Mouse (Mus musculus) R1 (cell line): ENCODE measurements at regions not wholly inside any gene's neighbourhood (a gene's known extent, or its start where the extent isn't known, plus 50 kb on each side); places are given as distances from the start of the nearest gene placed in this dataset.
A peak's percentile ranks its signal among the peaks of the same experiment; 100 is the strongest.
"Not testable (repeated sequence)": the region's sequence is repeated elsewhere in the genome, so short reads cannot be mapped to it uniquely, and the experiment has no call there.

Experiments used
- DNase-seq: peaks from one replicate; pipeline ENCODE4 v3.0.0-alpha.2; 2018; ENCODE audit warnings: low read depth, low spot score

DNA sequence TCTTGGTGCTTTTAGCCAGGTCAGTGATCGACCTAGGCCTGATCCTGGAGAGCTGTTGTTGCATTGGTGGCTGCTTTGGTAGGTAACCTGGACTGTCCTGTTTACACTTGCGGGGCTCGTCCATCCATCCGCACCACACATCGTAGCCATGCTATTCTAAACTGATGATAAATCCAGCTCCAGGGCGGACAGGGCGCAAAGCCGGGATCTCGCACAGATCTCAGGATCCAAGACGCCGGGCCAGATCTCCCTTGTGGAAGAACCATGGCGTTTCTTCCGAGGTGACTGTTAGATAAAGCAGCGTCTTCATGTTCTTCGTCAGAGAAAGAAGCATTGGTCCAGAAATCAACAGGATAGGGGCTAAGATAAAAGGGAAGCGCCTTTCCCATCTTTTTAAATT, 115.6 kb downstream of the Sec16b start:
- DNase-seq, result not testable (repeated sequence)

DNA sequence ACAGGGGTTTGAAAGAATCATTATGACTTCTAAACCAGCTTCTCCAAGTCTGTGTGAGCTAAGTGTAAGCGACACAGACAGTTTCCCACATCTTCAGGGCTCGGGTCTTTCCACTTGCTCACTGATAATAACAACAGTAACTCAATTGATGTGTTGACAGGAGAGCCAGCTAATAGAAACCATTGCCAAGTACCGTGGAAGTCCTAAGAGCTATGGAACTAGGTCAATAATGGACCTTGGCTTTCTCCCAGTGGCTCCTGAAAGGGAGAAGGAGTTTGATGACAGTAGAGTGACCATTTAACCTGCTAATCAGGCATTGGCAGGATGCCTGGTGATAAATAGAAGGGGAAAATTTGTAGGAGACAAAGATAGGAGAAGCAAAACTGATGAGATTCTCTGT, 126.1 kb downstream of the Sec16b start:
- no peak for DNase-seq

DNA sequence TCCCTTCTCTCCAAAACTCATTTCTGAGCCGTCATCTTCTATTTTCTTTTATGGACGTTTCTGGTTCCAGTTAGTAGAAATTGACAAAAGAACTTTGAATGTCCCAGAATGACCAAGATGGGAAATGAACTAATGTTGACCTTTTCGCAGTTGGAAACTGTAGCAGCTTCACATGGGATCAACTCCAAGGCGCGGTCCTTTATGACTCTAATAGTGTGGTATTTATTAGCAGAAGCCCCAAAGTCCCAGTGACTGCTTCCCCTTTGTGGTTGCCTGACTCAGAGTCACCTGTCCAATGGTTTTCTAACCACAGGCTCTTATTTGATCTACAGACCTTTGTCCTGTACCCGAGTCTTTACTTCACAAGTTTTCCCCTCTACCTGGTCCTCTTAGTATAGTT, 126.9 kb downstream of the Sec16b start:
- no peak for DNase-seq

DNA sequence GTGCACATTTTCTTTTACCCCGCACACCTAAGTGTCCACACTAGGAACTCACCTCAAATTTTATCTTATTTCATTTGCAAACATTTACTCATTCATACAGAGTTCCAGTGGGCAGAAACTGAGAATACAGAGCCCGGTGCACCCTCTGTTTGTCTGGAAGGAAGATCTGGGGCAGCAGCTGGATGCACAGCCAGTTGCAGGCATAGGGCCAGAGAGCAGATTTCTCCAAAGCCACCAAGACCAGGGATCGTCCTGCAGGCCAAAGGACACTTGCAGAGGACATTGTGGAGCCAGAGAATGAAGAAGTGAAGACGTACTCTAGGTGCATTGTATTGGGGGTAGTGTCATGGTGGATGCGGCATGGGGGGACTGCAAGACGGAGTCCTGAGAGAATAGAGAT, 129.2 kb downstream of the Sec16b start:
- DNase-seq, result no peak

DNA sequence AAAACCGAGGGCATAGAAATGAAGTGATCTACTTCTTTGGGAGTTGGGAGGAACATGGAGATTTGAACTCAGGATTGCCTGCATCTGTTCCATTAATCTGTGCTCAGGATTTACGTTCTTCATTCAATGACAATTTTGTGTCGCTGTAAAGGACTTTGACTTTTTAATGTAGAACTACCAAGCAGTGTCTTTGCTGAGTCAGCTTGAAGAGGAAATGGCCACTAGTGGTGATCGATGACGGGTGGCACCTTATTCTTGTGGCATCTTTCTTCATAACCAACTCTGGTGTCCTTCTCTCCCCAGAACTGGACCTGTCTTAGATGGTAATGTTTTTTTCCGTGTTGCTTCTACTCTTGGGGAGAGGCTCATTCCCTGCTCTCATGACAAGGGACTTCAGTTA, 137.0 kb downstream of the Sec16b start:
- DNase-seq, result no peak

DNA sequence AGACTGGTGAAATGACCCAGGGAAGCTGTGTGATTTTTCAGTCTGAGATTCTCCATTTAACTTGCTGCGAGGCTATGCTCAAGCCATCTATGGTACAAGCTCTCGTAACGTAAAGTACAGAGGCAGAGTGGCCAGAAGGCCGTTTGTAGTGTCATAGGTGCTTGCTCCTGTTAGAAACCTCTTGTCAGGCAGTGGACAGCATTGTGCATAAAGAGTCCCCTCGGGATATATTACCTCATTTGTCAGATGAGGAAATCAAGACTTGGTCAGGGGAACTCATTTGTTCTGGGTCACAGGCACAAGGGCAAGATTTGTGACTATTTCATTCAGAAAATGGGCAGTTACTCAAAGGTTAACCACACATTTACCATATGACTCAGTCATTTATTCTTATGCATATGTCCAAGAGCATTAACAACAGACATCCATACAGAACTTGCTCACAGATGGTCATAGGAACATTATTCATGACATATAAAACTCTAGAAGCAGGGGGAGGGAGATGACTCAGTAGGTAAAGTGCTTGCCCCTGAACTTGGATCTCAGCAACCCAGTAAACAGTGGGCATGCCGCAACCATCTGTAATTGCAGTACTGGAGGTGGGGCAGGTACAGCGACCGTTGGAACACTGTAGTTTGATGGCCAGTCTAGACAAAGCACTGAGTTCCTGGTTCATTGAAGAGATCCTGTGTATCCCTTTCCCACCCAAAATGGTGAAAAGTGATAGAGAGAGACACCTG, 139.3 kb downstream of the Sec16b start:
- no peak for DNase-seq

DNA sequence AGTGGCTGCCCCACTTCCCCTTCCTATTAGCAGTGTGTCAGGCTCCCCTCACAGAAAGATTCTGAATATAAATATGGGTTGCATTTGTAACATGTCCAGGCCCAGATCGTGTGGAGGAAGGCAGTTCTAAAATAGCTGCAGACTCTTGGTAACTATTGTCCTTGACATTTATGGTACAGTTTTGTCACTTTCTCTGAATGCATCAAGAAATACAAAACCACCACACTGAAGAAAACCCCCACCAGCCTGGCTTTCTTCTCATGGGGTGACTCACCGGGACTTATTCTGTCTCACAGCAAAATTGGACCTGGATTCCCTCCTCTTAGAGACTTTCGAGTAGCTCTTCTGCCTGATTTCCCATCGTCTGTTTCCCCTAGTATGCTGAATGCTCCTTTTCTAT, 148.9 kb downstream of the Sec16b start:
- no peak for DNase-seq

DNA sequence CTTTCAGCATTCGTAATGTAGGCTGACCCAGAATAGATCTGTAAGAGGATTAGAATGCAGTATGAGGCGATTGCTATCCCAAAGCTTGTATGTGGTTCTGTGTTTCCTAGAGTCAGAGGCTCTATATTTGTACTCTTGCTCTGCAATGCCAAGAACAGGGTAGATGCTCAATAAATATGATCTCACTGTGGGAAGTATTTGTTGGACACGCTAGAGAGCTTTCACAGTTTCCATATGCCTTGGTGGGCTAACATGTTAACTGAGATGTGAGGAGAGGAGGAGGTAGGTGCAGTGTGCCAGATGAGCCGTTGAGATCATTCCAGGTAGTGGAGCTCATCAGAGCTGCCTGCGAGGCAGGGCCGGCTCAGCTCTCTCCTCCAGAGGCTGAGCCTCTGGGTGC, 163.1 kb downstream of the Sec16b start:
- DNase-seq, result no peak

DNA sequence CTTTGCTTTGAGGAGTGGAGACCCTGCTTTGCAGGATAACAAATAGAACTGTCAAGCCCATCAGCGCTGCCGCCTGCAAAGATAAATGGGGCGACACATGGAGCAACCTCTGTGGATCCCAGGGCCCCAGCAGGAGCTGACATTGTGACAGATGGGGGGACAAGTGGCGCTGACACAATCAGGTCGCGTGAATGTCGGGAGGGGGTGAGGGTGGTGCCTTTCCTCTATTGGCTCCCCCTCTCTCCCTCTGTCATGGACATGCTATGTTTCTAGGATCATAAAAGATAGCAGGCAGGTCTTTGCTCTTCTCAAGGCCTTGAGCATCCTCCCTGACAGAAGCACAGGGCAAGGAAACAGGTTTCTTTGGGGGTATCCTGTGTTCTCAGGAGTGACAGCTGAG, 177.8 kb downstream of the Sec16b start:
- no peak for DNase-seq

DNA sequence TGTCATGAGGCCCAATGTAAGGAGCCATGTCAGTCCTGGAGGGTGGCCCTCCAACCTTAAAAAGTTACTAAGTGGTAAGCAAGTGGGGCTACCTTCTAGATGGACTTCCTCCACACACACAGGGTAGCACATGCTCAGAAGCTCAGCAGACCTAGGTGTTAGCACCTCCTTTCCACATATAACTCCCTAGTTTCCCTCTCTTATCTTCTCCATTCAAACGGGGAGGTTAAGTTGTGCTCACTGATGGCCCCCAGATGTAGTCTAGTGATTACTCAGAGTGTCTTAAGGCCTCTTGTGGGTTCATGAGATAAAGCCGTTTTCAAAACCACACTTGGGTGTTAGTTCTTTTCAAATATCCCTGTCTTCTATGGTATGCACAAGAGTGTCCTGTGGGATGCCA, 188.7 kb downstream of the Sec16b start:
- DNase-seq, result no peak

DNA sequence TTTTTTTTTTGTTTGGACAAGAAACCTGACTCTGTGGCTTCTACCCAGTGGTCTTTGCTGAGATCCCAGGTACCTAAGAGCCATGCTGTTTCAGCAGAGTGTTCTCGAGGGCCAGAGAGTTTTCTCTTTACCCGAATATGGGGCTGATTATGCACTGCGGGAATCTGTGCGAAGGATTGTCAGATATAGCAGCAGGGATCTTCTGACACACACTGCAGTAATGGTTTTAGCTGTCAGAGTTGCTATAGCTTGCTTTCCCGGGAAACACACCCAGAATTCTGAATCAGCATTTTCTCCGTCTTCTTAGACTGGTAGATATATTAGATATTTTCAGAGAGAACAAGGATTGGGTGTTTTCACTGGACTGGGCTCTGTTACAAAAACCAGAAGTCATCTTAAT, 197.1 kb downstream of the Sec16b start:
- DNase-seq, result no peak

DNA sequence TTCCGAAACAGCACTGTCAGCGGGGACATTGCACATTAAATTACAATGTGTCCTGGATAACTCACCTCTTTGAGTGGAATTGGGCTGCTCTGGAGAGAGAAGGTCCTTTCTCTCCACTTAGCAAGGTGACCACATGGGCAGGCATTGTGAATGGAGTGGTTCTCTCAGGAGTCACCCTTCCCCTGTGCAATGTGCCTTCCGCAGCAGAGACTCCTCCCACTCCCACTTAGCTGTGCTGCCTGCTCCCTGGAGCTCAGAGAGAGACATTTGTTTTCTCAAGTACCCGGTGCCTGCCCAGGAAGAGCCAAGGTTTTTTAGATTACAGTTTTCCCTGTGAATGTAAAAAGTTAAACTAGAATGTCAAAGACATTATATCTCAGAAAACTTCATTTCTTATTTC, 198.8 kb downstream of the Sec16b start:
- no peak for DNase-seq

DNA sequence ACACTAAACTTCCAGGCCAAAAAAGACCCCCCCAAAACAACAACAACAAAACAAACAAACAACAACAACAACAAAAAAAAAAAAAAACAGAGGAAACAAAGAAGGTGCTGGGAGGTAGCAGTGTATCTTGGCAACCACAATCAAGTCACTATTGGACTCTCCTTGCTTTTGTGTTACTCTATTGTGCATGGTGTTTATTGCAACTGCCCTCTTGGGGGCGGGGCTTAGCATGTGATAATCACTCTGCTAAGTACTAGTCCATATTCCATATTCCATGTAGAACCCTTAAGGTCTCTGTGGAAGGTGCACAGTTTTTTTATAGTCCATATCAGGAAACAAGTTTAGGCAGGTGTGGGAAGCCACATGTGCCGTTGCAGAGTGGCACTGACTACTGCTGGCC, 200.7 kb downstream of the Sec16b start:
- no peak for DNase-seq

DNA sequence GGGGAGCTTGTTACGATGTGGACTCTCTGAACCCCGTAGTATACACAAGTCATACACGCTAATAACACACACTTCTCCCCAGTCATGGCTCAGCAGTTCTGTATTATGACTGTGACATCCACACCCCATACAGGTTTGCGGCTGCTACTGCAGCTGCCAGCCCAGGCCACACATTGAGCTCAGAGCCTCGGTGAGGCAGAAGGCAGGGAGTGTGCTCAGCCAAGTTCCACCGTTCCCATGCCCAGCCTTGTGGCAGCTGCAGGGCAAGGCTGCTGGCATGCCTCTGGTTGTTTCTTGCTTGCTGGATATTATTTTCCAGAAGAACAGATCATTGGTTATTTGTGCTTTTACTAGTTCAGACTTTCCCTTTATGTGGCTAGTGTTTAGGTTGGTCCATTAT, 202.6 kb downstream of the Sec16b start:
- DNase-seq, result no peak

DNA sequence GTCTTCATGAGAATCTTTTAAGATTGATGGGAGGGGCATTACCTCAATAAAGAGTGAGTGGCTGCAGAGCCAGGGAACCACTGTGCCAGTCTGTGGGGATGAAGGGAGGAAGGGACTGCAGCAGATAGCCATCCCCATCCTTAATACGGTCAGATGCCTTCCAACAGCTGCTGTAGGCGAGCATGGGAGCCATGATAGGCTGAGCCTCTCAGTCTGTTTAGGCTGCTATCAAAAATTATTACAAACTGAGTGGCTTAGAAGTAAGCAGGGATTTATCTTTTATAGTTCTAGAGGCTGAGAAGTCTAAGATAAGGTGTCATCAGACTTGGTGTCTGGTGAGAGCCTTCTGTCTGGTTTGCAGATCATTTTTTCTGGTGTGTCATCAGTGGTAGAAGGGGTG, 204.3 kb downstream of the Sec16b start:
- no peak for DNase-seq

DNA sequence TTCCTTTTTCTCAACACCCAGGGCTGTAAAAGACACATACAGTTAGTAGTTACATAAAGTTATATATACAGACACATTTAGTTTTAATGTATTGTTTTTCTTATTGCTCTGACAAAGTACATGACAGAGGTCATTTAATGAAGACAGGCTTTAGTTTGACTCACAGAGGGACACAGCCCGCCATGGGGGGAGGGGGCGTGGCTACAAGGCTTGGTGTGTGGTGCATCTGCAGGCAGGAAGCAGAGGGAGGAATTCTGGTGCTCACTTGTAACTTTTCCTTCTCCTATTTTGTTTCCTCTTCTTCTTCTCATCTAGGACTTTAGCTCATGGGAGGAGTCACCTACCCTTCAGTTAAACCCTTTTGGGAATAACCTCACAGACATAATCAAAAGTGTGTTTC, 206.0 kb downstream of the Sec16b start:
- no peak for DNase-seq

DNA sequence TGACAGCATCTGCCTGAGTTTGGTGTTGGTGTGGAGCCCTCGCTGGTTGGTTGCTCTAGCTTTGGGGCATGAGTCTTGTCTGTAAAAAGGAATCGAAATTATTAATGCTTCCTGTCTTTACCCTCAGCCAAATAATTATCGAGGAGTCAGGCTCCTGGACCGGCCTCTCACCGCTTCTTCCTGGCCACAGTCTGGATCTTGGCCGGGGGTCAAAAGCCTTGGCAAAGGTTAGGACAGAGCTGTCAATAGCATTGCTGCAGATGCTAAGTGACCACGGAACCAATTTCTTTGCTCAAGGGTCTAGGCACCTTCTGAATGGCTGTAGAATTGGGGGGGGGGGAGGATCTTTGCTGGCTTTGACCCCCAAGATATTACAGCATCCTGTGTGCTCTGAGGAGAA, 207.3 kb downstream of the Sec16b start:
- DNase-seq, result no peak

DNA sequence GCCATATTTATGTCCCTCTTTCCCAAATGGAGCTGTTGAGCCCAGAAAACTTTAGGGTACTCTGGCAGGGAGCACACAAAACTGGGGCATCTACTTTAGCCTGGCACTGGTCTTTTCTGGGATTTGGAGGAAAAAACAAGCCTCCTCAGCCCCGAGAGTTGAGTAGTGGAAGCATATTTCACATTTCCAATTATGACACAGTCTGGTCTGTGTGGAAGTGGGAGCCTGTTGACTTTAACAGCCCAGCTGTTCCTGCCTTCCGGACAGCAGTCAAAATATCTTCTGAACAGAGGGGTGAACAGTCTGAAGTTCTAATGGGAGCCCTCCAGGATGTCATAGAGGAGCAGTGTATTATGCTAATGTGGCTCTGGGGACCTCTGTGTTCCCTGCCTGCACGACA, 209.1 kb downstream of the Sec16b start:
- no peak for DNase-seq

DNA sequence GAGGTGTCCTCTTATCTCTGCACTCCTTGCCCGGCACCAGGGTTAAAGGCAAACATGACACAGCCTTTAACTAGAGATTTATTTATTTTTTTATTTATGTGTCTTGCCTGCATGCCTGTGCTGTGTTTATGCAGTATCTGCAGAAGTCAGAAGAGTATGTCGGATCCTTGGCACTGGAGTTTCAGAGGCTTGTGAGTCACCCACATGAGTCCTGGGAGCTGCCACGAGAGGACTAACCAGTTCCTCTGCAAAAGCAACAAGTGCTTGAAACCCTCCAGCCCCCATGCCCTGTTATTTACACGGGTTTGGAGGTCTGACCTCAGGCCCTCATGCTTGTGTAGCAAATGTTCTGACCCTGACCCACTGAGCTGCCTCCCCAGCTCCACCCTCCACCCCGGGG, 210.6 kb downstream of the Sec16b start:
- no peak for DNase-seq

DNA sequence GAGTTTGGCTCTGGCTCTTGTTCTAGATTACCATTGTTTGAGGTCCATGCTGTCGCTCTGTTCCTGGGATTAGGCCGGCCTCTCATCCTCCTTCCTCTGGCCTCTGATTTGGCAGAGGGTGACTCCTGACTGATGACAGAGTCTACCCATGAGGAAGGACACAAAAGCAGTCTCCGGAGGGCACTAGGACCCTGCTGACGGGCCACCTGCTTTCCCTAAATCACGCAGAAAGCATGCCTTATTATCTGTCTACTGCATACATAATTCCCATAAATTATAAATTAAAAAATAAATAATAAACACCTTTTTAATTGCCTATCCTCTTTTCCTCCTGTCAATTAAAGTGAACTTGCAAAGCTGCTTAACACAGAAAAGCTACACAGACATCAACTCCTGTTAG, 215.4 kb downstream of the Sec16b start:
- no peak for DNase-seq

DNA sequence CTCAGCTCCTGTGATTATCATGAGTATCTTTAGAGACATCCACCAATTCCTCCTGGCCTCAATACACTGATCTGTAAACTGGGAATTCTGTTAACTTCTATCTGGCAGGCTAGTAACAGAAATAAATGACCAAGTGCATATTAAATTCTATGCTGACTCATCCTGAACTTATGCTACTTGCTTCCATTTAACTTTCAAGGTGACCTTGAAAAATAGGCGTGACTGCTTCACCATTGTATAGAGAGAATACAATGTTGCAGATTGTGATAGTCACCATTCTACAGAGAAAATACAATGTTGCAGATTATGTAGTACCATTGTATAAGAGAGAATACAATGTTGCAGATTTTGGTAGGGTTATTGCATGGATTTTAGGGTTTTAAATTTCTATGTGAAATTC, 224.6 kb downstream of the Sec16b start:
- peak; percentile 39 for DNase-seq

DNA sequence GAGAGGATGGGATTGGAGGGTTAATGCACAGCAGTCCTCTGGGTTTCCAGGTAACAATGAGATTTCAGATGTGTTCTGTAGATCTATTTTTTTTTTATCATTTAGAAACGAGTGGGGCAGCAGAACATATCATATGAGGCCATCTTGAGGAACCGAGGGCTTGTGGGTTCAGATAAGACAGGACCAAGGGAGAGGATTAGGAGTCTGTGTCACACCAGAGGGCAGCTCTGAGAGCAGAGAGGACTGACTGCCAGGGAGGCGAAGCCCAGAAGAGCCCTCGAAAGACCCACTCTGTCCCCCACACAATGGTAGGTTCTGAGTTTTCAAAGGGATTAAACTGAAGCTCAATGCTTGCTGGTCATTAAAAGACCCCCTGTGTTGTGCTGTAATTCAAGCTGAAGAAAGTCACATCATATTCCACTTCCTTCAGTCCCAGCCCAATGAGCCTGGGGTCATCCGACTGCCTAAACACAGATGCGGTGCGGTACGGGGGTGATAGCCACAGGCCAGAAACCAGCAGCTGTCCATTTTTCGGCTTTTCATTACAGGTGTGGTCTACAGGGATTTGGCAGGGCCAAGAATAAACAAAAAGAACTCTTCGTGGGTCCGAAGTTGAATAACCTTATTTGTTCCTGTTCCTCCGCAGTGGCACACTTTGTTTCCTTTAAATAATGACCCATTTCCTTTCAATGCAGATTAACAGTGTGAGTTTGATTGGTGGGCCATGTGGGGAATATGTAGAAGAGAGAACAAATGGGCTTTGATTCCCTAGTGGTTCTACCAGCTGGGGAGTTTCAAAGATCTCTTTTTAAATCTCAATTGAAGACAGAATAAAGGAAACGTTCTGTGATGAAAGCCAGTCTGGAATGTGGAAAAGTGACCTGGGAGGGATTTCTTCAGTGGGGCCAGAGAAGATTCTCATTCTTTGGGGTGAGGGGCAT, 234.5 kb downstream of the Sec16b start:
- DNase-seq, result peak; percentile 79

DNA sequence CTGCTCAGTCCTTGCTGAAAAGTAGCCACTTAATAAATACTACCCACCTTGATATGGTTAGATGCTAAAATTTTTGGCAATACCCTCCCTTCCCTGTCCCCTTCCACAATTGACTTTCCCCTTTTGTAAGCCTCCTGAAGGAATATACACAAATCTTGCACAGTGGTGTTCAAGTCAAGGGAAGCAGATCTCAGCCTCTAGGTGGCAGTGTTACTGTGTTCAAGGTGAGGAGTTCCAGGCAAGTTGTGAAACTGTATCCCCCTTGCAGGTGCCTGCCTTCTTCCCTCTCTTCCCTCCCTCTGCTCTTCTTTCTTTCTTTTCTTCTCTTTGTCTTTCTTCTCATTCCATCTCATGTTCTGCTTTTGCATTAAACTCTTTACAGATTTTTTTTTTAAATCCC, 239.1 kb downstream of the Sec16b start:
- peak; percentile 69 for DNase-seq
